Mouse (Mus musculus) lung, embryonic 16.5 days (tissue): ENCODE results near the gene Fbxo4. TPM values are rescaled to one million over a fixed set of nuclear protein-coding genes. Genes with fewer than 3 reads are reported as not detected.

Experiments
- ATAC-seq: fragments of 200-750 bp; cut with Nextera tagmentation; 2 replicates; pipeline ENCODE4 v1.8.0; 2017; ENCODE audit warnings: low read depth, mild to moderate bottlenecking, moderate library complexity
- H3K27ac ChIP-seq: fragments of 300-500 bp; sonication (generic); 2 replicates; pipeline ENCODE4 v1.5.1; 2014; ENCODE audit warnings: mild to moderate bottlenecking, control low read depth, low read length
- H3K27me3 ChIP-seq: fragments of 300-500 bp; sonication (generic); 2 replicates; pipeline ENCODE4 v1.6.1; 2014; ENCODE audit warnings: low read depth, low read length, mixed read lengths; ENCODE audit not compliant: control insufficient read depth, insufficient read depth
- H3K36me3 ChIP-seq: fragments of 300-500 bp; sonication (generic); 2 replicates; pipeline ENCODE4 v1.6.1; 2014; ENCODE audit warnings: low read length; ENCODE audit not compliant: control insufficient read depth, insufficient read depth
- H3K4me1 ChIP-seq: fragments of 300-500 bp; sonication (generic); replicated peaks from 2 replicates; pipeline ENCODE4 v1.6.1; 2014; ENCODE audit warnings: low read length, mixed read lengths; ENCODE audit not compliant: control insufficient read depth, insufficient read depth
- H3K4me2 ChIP-seq: fragments of 300-500 bp; sonication (generic); 2 replicates; pipeline ENCODE4 v1.6.1; 2014; ENCODE audit warnings: low read depth, low read length, control low read depth
- H3K4me3 ChIP-seq: fragments of 300-500 bp; sonication (generic); 2 replicates; pipeline ENCODE4 v1.5.1; 2014; ENCODE audit warnings: mild to moderate bottlenecking, low read length, control low read depth
- H3K9ac ChIP-seq: fragments of 300-500 bp; sonication (generic); 2 replicates; pipeline ENCODE4 v1.6.1; 2014; ENCODE audit warnings: low read length, control low read depth
- H3K9me3 ChIP-seq: fragments of 300-500 bp; sonication (generic); 2 replicates; pipeline ENCODE4 v1.6.1; 2016; ENCODE audit warnings: low read length; ENCODE audit not compliant: control insufficient read depth
- WGBS: fragments of 180-500 bp; shearing (Covaris S2); extraction: QIAGEN DNeasy Blood & Tissue Kit; methylation state at CpG from one replicate; pipeline ENCODE4 v1.1.7; 2014; 5-methylcytosine and 5-hydroxymethylcytosine counted together
- polyA plus RNA-seq: library from polyadenylated mRNA; unstranded; fragments of >200 nt; fragmentation: Nextera tagmentation; extraction: Ambion mirVana; gene quantifications from 2 replicates; pipeline ENCODE4 v1.2.1, GENCODE M21; 2015

Gene Fbxo4
- polyA plus RNA-seq, 1 experiment from 2014 or later, result 13.2 TPM

DNA sequence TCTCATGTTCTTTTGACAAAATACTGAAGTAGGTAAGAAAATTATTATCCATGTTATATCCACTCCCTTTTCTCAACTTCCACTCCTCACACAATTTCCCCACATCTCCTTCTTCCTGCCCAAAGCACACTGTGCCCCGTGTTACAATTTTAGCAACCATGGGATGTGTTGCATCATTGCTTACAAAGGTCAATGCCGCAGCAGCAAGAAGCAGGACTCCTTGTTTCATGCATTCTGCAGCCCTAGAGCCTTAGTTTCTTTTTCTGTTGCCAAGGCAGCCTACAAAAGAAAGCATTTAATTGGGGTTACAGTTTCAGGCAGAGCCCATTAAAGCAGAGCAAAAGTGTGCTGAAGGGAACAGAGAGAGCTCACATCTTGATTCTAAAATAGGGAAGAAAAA, 24.4 kb downstream of the Fbxo4 start:
- no peaks in the 10 kb centered on the region for H3K4me1 ChIP-seq
- 79% methylated on average over 2 of the region's 2 CpGs for WGBS
- no peak overlapping the region for H3K4me2 ChIP-seq
- H3K36me3 ChIP-seq, result no peaks in the 10 kb centered on the region
- no peak overlapping the region for H3K4me3 ChIP-seq
- H3K27ac ChIP-seq, result no peak overlapping the region
- no peaks in the 10 kb centered on the region for H3K9me3 ChIP-seq
- ATAC-seq, result no peak
- no peak overlapping the region for H3K9ac ChIP-seq
- H3K27me3 ChIP-seq, result no peaks in the 10 kb centered on the region

DNA sequence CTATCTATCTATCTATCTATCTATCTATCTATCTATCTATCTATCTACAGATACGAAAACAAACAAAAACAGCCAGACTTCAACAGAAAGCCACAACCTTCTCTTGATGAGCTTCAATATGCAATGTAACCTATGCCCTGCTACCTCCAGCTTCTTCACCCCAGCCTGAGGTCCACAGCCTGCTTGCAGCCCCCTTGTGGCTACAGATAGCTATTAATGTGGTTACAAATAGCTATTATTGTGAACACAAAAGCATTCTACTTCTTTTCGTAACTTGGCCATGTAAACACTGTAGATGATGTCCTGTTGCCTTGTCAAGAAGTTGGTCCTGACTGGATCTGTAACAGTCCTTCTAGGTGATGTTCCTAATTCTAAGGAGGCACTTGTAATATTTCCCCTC, 41.2 kb downstream of the Fbxo4 start:
- no peak overlapping the region for H3K9ac ChIP-seq
- H3K4me3 ChIP-seq, result no peak overlapping the region

DNA sequence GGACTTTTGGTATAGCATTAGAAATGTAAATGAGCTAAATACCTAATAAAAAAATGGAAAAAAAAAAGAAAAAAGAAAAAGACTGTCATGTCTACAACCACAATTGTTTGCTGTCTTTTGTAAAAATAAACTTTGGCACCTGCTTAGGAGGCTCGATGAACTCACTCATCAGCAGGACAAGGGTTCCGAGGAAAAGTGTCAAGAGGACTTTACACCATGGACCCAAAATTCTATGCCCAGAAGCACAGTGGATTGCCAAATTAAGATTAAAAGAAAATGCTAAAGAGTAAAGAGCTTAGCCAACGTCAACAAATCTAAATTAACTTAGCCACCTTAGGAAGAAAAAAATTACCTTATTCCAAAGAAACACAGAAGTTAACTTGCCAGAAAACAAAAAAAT, 43.3 kb downstream of the Fbxo4 start:
- Histone ChIP-seq H3K4me2 (no peak overlapping the region), H3K27me3 (no peaks in the 10 kb centered on the region), H3K4me1 (no peaks in the 10 kb centered on the region), H3K27ac (no peak overlapping the region), H3K9ac (no peak overlapping the region), H3K4me3 (no peak overlapping the region), H3K36me3 (no peaks in the 10 kb centered on the region), H3K9me3 (no peaks in the 10 kb centered on the region)
- WGBS, result 77% methylated on average over 3 of the region's 3 CpGs
- ATAC-seq, result no peak

More for the DNA sequence above, 41.2 kb downstream of the Fbxo4 start:
- Histone ChIP-seq H3K27ac (no peak overlapping the region), H3K9me3 (no peaks in the 10 kb centered on the region), H3K36me3 (no peaks in the 10 kb centered on the region), H3K4me1 (no peaks in the 10 kb centered on the region), H3K4me2 (no peak overlapping the region), H3K27me3 (no peaks in the 10 kb centered on the region)
- WGBS, result 80% methylated on average over 2 of the region's 2 CpGs
- no peak for ATAC-seq

DNA sequence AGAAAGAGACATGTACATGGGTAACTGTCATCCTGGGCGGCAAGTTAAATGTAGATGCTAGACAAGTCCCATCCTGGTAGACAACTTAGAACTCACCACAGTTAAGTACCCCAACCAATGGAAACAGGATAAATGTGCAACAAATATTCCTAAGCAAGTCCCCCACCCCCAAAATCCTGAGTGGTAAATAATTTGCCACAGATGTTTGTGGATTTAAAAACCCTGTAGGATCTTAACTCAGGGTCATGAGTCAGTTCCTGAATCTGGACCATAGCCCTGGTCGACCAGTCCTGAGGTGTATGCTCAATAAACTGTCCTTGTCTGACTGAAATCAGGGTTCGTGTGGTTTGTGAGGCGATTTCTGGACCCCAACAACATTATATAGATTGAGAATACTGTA, 45.9 kb downstream of the Fbxo4 start:
- 79% methylated on average over 4 of the region's 4 CpGs for WGBS
- no peaks in the 10 kb centered on the region for H3K36me3 ChIP-seq
- no peaks in the 10 kb centered on the region for H3K27me3 ChIP-seq
- H3K9ac ChIP-seq, result no peak overlapping the region
- H3K4me1 ChIP-seq, result no peaks in the 10 kb centered on the region
- ATAC-seq, result no peak
- no peak overlapping the region for H3K27ac ChIP-seq
- no peak overlapping the region for H3K4me3 ChIP-seq
- no peak overlapping the region for H3K4me2 ChIP-seq
- no peaks in the 10 kb centered on the region for H3K9me3 ChIP-seq

DNA sequence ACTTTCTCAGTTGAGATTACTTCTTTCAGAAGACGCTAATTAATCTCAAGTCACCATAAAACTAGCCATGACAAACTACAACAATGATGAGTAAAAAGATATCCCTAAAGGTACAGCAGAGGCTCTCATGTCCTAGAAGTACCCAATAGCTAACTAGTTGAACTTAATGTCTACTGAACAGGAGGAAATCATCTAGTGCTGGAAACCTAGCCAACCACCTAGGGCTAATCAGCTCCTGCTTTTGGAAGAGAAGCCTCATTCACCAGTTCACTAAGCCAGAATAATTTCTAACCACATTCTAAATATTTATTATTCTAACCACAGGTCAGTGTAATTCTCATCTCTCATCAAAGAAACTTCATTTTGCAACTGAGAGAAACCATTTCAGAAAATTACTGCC, 47.4 kb downstream of the Fbxo4 start:
- H3K4me2 ChIP-seq, result no peak overlapping the region
- H3K9me3 ChIP-seq, result no peaks in the 10 kb centered on the region
- ATAC-seq, result no peak
- H3K4me1 ChIP-seq, result no peaks in the 10 kb centered on the region
- H3K27ac ChIP-seq, result no peak overlapping the region
- no peaks in the 10 kb centered on the region for H3K27me3 ChIP-seq
- 94% methylated on average over 1 of the region's 1 CpGs for WGBS
- no peaks in the 10 kb centered on the region for H3K36me3 ChIP-seq
- H3K4me3 ChIP-seq, result no peak overlapping the region
- no peak overlapping the region for H3K9ac ChIP-seq

Other genes with a start within 250 kb of the Fbxo4 start
- 33.8 and 34.7 TPM in 2 replicates for gene AW549877, start 16.2 kb upstream of the Fbxo4 start, polyA plus RNA-seq
- gene Oxct1, start 46.8 kb upstream of the Fbxo4 start, polyA plus RNA-seq, result 222 and 248 TPM in 2 replicates